Mouse (Mus musculus) mouse embryonic stem cell (cell line): ENCODE data around the gene Zswim8.

Source experiments
- in situ Hi-C, 2 experiments: fragments of 300-500 bp; cut with MboI; formaldehyde crosslinking; loops; 1 replicate in 1 of 2; 3 replicates in 1 of 2; pipeline ENCODE4 v1.14.3; 2019 to 2020; ENCODE audit warnings: low sequenced_read_pairs in 2 of 2, low pct_unique_long_range_greater_than_20kb in 1 of 2, mixed read lengths in 1 of 2; ENCODE audit not compliant: unreplicated experiment in 1 of 2

Zswim8 gene

DNA sequence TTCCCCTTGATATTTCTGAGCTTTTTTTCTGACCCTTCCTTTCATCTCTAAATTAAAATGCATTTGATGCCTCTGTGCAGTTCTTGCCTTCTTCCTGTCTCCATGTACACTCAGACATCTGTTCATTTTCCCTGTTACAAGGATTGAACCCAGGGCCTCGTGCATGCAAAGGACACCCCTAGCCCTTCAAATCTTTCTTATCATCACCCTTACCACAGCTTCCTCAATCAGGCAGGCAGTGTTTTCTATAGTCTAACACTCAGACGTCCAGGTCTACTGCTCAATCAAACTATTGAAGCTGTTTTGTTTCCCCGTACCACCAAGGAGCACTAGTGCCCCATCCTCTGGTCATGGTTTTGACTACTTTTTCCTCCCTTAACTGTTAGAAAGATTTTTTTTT, 46.4 kb downstream of the Zswim8 start:
- in situ Hi-C loops, result loop anchor here in 1 of 2 experiments (25.0 kb wide), 1 partner anchor 109 kb away; no protein-coding TSS in a partner anchor

DNA sequence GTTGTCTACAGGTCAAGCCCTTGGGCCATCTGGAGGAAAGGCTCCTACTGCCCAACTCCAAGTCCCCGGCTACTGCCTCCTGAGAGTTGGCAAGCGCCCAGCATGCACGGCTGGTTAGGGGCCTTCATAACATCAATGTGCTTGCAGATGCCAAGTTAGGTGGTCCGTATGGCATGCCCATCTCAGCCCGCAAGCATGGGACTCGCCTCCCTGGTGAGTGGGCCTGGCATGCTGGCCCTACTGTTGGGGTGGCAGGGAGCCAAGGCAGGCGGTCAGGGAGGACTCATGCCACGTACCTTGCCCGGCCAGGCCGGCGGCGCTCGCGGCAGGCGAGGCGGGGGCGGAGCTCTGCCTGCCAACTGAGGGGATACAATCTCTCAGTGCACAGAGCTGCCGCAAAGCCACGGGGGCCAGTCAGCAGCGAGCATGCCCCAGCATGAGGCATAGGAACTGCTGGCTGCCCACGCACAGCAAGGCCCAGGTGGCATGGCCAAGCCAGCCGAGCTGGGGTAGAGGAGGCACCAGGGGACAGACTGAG, 50.1 kb downstream of the Zswim8 start:
- in situ Hi-C loops, result loop anchor here in 1 of 2 experiments (25.0 kb wide), 1 partner anchor 105 kb away; no protein-coding TSS in a partner anchor

DNA sequence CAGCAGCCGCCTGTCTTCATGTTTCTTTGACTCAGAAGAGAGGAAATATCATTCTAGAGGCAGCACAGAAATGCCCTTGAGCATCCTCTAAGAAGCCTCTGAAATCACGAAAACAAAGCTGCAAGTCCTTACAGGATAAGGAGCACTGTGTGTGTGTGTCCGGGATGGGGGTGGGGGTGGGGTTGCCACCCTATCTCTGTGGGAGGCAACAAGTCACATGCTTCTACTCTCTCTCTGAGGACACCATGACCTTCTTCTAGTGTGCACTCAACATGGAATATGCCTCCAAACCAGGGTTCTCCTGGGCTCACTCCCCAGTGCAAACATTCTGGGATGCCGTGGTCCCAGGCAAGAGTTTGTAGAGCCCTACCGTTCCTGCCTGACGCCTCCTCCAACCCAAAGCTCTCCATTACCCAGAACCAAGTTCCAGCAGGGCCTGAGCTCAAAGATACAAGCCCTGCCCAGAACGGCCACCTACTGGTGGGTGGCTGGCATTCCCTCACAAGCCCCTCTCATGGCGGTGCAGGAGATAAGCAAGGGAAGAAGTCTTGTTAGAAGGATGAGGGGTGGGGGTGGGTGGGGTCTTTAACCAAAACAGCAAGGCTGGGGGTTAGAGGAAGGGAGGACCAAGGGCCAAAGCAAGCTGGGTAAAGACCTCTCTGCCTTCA, 51.5 kb downstream of the Zswim8 start:
- in situ Hi-C loops, result loop anchor here in 1 of 2 experiments (25.0 kb wide), 1 partner anchor 103 kb away; no protein-coding TSS in a partner anchor

DNA sequence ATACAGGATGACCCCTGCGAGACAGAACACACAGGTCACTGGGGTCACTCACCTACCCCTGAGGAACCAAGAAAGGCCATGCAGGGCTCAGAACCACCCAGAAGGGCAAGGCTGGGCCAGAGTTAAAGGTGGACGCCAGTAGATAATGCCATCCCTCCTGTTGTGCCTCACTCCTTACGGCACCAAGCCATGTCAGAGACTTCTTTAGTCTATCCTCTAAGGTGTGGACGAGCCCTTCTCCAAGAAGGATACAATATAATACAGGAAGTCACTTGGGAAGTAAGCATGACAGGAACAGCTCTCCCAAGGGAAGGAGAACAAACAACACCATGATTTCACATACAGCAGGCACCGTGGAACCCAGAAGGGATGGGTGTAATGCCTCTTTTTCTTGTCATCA, 57.6 kb downstream of the Zswim8 start:
- in situ Hi-C loops, result loop anchor here in 1 of 2 experiments (25.0 kb wide), 1 partner anchor 97 kb away; no protein-coding TSS in a partner anchor

DNA sequence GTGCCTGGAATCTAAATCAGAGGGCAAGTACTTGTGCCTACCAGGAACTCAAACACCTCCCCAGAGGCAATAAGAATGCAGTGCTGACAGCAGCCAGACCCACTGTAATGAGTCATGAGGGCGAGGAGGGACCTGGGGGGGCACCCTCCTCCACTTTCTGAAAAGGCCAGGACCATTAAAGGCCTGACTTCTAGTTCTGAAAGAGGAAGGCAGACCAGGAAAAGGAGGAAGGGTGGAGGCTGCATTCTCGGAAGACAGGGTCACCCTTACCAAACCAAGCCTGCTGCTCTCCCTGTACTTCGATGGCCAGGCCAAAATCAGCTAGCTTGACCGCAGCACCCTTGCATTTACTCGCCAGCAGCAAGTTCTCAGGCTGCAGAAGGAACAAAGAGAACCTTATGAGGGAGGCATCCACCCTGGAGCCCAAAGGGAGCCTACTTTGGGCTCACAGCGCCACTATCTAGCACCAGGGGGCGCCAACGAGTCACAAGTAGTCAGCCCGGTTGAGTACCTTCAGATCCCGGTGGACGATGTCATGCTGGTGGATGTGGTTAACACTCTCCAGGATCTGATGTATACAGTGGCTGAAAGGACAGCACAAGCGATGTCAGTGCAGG, 58.4 kb downstream of the Zswim8 start:
- in situ Hi-C loops, result loop anchor here in 1 of 2 experiments (25.0 kb wide), 1 partner anchor 97 kb away; no protein-coding TSS in a partner anchor

DNA sequence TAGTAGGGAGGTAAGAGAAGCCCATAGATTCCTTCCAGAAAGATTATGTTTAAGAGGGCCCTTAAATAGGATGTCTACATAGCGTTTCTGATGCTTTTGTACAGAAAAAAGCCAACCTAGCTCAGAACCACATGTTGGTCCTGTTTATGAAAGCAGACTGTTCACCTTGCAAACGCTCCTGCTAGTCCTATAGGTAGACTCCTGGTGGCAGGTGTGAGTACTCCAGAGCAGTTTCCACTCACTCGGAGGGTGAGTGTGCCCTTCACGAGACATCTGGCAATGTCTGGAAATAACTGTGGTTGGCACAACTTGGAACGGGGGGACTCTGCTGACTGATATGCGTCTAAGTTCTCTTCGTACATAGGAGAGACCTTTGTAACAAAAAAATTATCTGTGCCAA, 60.6 kb downstream of the Zswim8 start:
- in situ Hi-C loops, result loop anchor here in 1 of 2 experiments (25.0 kb wide), 1 partner anchor 94 kb away; no protein-coding TSS in a partner anchor

DNA sequence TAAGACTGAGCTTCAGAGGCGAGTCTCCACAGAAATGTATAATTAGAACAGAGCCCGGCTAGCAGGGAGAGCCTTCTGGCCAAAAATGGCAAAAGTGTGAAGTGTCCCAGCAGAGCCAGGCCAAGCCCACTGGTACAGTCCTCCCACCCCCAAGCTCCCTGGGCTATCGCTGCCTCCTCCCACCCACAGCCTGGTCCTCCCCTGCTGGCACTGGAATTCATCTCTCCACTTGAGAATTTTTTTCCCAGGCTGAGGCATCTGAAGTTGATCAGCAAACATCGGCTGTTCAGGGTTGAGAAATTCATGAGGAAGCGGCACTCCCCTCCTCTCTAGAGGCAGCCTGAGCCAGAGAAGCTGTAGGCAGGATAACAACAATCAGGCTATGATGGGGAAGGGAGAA, 61.2 kb downstream of the Zswim8 start:
- in situ Hi-C loops, result loop anchor here in 1 of 2 experiments (25.0 kb wide), 1 partner anchor 94 kb away; no protein-coding TSS in a partner anchor

DNA sequence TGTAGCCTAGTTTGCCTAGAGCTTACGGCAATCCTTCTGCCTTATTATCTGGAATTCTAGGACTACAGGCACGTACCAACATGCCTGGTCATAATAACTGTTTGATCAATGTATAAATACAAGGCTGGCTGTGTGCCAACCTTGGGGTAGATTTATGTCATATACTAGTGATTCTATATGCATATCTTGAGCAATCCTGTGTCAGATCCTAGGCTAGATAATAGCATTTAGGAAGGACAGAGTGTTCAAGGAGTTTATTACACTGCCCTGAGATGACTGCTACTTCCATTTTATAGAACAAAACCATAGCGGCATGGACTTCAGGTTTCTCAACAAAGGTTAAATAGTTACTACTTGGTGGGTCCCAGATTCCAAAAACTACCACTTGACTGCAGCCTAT, 64.6 kb downstream of the Zswim8 start:
- in situ Hi-C loops, result loop anchor here in 1 of 2 experiments (25.0 kb wide), 1 partner anchor 90 kb away; no protein-coding TSS in a partner anchor

DNA sequence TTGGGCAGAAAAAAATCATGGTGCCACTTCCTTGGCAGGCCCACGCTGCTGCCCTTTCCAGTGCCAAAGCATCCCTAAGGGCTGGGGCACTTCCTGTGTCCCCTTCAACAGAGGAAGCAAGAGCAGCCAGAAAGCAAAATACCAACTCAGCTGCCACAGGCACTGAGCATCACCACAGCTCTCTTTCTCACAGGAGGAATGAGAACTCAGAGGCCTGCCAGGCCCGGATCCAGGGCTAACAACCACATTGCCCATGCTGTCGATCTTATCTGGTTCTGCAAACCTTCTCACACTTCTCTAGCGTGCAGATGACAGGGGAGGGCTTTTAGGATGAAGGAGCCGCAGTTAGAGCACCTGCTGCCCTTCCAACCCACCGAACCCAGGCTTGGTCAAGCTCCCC, 65.5 kb downstream of the Zswim8 start:
- in situ Hi-C loops, result loop anchor here in 1 of 2 experiments (25.0 kb wide), 1 partner anchor 89 kb away; no protein-coding TSS in a partner anchor
